Mouse (Mus musculus) E14TG2a.4 (cell line): ENCODE results near the gene Znrf4.

Source experiments
- CTCF ChIP-seq: conservative IDR thresholded peaks from 2 replicates; pipeline ENCODE4 v1.5.1; 2014; ENCODE audit warnings: low read length
- POU5F1 ChIP-seq: IDR thresholded peaks from 2 replicates; pipeline ENCODE4 v1.6.1; 2014; ENCODE audit warnings: low read length, borderline replicate concordance

DNA sequence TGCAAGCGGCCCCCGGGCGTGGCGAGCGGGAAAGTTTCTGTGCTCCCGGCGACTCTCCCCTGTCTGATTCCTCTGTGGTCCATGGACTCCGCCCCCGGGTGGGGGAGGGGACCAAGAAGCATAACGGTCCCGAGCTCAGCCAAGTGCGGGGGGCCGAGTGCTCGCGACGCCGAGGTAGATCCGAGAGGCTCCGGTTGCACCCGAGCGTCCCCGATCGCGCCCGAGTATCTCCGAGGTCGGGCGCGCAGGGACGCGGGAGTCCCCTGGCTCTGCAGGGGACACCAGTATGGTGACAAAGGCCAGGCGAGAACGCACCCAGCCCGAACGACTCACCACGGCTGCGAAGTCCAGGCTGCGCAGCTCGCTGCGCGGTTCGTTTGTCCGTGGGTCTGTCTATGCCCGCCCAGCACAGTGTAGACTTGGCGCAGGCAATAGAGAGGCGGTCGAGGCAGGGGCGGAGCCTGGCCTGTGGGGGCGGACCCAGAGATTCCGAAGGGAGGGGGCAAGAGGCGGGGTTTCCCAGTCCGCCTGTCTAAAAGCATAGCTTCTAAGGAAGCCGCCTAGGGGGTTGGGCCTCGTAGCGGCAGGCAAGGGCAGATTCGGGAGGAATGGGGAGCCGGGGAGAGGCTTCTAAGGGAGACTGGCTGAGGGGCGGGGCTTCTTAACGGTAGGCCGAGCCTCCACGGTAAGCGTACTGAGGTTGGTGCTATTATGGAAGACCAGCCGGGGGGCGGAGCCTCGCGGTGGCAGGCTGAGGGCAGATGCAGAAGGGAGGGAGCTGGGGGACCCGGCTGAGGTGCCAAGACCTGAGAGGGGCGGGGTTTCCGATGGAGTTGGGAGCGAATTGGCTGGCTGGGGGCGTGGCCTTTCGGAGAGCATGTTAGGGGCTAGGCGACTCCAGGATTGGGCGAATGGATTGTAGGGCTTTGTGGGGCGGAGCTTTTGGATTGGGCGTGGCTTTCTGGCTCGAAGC, 50.2 kb downstream of the Znrf4 start:
- TF ChIP-seq CTCF, result no peak
- no peak for TF ChIP-seq POU5F1
